Mouse (Mus musculus) megakaryocyte, adult 5-6 weeks (primary cell): ENCODE measurements around the gene Chodl. TPM values are rescaled to one million over a fixed set of nuclear protein-coding genes. Genes with fewer than 3 reads are reported as not detected.

Experiments used
- ATAC-seq: 2 replicates; pipeline ENCODE4 v1.8.0; 2016; ENCODE audit warnings: mild to moderate bottlenecking, inconsistent platforms; ENCODE audit not compliant: poor library complexity, severe bottlenecking
- total RNA-seq, 2 experiments: library from RNA; stranded (forward) in 1 of 2; stranded (reverse) in 1 of 2; fragments of 153-499, 151-499 nt in 1 of 2; fragments of 221-1000, 200-1000 nt in 1 of 2; gene quantifications; 2 replicates each; pipeline versions ENCODE4 v1.2.3 to v1.2.4; 2015 to 2017

Chodl gene
- total RNA-seq (2015) (not detected in 2 replicates), total RNA-seq (2017) (not detected in 2 replicates)

DNA sequence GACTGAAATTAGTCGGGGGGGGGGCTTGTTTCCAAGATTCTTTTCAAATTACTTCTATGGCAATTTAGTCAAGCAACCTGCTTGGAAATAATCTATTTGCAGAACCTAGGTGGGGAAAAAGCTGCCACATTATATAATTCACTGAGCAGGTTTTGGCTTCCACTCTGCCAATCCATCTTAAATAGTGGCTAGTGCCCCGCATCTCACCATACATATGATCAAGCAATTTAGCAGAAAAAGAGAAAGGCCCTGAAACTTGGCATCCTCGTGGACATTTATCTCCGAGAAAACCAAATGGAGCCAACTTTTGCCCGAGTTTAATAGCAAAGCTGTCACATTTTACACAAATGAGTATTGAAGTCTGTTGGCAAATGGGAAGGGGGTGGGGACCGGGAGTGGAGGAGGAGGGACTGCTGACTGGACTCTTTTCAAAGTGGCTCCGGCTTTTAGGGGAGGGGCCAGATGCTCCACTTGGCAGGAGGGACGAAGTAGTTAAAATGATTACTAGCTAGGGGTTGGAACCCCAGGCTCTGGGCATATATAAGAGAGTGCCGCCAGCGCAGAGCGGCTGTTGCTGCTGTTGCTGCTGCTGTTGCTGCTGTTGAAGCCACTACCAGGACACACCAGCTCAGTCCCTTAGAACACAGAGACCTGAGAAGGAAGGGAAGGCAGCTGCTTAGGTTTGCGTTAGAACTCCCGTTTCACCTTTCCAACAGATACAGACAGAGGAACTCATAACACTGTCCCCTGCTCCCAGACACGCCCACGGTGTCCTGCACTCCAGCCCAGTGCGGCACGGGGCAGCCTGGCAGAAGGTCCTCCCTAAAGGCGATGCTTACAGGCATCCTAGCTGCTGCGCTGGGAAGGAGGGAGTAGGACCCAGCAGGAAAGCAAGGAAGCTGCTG is at the start of gene Chodl:
Chodl (plus strand) TSS at position 567 of the 905 bp plus-strand sequence.
- no peak for ATAC-seq

DNA sequence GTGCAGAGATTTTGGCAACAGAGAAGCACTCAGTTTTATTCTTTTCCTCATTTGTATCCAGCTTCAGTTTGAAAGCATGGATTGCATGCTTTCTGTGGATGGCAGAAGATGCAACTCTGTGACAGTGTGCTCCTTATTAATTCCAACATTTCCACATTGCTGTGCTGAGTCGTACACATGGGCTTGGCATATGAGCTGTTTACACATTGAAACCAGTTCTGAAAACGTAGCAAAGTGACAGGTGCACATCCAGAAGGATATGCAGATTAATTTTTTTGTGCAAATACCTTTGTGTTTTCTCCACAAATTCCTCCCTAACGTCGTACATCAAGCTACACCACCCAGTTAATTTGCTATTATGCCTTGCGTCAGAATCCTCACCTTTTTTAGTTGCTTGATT is 8.1 kb upstream of the Chodl start:
- ATAC-seq, result no peak

DNA sequence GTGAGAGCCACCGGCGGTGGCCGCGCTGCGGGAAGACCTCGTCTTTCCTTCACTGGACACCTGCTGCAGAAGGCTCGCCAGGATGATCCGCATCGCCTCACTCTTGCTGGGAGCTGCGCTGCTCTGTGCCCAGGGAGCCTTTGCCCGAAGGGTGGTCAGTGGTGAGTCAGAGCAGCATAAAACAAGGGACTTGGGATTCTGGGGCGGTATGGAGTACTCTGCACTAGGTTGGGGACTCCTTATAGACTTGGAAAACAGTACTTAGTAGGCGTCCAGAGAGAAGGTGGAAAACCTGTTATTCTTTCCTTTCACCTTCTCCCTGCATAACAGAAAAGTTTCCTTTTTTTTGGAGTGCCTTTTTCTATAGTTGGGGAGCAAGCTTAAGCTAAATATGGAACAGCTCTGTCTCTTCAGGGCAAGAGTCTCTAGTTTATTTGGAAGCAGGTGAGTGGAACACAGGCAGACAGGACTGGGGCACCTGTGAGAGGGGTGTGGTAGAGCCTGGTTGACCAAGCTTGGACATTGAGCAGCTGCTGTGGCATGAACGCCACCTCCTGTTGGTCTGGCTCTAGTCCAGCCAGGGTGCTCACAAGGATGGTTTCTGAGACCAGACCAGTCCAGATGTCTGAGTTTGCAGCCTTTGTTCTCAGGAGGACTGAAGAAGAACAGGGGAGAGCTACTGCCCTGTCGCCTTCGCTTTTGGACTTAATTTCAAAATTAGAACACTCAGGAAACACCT is 708 bp downstream of the Chodl start:
- ATAC-seq, result peak; percentile 38

DNA sequence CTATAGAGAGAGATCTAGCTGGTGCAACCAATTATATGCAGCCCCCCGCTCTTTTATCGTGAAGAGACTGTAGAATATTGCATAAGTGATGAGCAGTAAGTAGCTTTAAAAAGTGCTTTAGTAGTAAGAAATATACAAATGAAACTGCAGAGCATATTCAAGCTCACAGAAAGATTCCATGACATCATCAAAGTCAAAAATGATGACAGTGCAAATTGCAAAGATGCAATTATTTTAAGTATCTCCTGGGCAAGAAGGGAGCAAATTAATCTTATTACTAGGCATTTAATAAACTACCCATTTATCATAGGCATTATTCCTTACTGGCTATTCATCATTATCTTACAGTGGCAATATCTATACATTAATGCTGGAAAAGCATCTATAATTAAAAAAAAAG is 3.5 kb downstream of the Chodl start:
- no peak for ATAC-seq

DNA sequence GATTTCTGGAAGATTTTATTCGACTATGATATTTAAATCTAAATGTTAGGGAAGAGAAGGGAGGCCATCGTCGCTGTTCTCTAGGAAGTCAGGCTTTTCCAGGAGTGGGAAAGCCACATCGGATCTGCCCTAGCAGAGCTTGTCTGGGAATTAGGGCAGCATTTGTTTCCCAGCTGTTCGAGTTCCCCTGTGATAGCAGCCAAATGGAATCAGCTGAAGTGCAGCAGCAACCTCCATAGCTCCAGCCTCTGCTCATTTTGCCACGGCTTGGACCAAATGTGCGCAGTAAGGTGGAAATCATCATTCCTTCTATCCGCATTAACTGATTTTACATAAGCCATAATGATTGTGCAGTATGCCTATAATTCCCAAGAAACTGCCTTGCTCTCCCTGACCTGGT is 7.0 kb downstream of the Chodl start:
- no peak for ATAC-seq

DNA sequence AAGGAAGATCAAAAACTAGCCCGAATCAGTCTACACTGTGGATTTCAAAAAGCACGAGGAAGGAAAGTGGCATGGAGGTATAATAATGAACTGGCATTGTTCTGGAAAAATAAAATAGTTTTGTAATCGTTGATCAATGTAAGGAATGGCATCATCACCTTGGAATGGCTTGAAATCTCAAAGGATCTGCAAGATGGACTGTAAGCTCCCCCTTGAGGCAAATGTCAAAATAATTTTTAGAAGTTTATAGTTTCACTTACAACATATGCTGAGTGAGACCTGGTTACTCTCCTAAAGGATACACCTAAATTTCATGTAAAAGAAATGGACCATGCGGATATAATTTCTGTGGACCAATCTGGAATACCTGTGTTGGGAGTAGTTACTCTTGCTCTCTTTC is 19.6 kb downstream of the Chodl start:
- ATAC-seq, result no peak

DNA sequence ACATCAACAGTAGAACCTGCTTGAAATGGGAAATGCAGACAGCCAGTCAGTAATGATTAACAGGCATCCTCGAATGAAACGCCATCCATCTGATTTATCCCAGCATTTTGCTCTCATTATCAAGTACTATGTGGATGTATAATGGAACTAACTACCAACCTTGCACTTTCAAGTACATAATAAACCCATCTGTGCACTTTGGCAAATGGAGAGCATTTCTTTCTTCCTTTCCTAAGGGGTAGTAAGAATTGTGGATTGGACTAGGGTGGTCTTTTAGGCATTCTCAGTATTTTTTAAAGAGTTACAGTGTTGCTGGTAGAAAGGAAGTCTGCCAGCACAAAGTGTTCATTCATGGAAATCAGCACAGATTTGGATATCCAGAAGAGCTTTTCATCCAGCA is 26.7 kb downstream of the Chodl start:
- ATAC-seq, result no peak

DNA sequence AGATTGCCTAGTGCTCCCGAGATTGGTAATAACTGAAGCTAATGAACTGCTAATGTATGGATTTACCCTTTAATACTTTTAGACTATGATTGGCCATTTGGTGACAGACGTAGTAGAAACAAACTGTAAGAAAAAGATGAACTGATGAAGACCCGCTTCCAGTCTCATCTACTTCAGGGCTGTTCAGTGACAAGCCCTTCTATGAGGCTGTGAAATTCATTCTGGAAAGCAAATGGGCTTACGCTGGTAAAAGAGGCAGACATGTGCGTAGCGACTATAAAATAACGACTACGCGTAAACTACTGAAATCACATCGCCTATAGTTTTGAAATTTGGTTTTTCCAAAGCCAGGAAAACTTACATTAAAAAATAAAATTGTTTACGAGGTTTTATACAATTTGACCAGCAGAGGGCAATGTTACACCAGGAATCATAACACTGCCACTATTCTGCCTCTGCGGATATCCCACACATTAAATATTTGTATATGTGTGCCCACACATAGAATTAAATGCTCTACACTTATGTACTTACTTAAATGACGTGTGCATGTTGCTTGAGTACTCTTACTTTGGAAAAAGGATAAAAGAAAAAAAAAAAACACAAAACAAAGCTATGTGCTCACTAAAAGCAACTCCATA is 38.5 kb downstream of the Chodl start:
- ATAC-seq, result peak; percentile 56; the same call in 1 of the 2 replicates

DNA sequence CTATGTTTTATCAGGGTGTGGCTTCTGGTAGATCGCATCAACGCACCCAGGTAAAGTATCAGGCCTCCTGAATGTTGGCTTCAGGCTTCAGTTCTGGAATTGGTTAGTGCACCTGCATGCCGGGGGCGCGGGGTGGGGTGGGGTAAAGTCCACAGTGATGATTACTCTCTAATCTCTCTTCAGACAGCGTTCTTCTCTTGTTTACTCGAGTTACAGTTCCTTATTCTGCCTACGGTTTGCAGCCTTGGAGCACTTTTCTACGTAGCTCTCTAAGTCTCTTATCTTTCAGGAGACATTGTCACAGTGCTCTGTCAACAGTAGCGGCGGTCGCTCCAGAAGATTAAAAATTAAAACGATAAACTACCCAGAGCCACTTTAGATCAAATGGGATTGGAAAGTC is 43.4 kb downstream of the Chodl start:
- ATAC-seq, result no peak

DNA sequence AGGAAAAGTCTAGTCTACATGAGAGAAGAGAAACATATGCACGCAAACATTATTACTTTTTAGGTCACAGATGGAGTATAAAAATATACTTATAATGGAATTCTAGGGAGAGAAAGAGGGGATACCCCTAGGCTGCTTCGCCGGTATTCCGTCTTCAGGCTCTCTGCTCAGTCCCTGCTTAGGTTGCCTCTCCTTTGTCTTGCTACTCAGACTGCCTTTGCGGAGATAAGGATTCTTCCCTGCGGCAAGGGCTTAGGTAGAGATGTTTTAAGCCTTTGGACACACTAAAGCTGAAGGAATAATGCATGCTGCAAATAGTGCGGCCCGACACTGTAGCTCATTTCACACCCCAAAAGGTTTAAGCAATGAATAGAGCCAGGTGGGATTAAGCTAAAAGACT is 45.6 kb downstream of the Chodl start:
- ATAC-seq, result no peak

Other genes starting within 250 kb of the Chodl start
- gene Tmprss15, start 160.1 kb downstream of the Chodl start, total RNA-seq (2015), result not detected in 2 replicates
- not detected in 2 replicates for gene Tmprss15, start 160.1 kb downstream of the Chodl start, total RNA-seq (2017)